ENCODE assay signal across 26 mouse cellular contexts in the genomic region with DNA sequence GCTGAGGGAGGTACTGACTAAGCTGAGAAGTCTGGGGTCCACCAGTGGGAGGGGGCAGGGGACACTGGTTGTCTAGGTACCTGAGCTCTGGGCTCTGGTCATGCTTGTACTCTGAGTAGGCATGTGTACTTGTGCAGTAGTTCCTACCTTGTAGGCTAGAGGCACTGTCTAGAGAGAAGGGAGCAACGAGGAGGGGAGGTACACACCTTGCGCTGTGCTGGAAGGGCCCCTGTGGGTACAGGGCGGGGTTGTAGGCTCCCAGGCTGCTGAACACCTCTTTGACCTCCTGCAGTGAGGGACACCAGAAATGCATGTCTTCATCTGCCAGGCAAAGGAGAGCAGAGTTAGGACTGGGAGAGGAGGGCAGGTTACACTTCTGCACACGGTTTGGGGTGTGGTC. TPM values are rescaled to one million over a fixed set of nuclear protein-coding genes. Genes with fewer than 3 reads are reported as not detected.
A peak's percentile ranks its signal among the peaks of the same experiment; 100 is the strongest.
DNase-seq lines count a peak whose midpoint lies in the region; ATAC-seq lines count a peak whose summit lies in the region.
"Had no signal": no experiment of that assay in that cellular context is flagged by ENCODE, and none has a peak within 500 bp of the region (broad histone marks: within the 10 kb centered on the region; RNA-seq: fewer than 3 reads in every experiment).

No protein-coding gene starts in this region.

- no peaks in the 10 kb centered on the region for H3K9me3 ChIP-seq in lung, embryonic 16.5 days (ENCODE audit: control insufficient read depth, low read length)
- no peaks in the 10 kb centered on the region for H3K9me3 ChIP-seq in intestine, embryonic 14.5 days (ENCODE audit: control insufficient read depth, low read length)
- no peaks in the 10 kb centered on the region for H3K9me3 ChIP-seq in stomach, embryonic 15.5 days
- H3K9me3 ChIP-seq: hindbrain, embryonic 13.5 days; liver, embryonic 12.5 days; neural tube, embryonic 15.5 days had no signal

- ATAC-seq in lung, embryonic 16.5 days (ENCODE audit: low read depth), result peak; percentile 29
- ATAC-seq in intestine, embryonic 14.5 days (replicated peaks; ENCODE audit: low FRiP score, low TSS enrichment, low read depth), result peak; percentile 37; the same call in 1 of the 2 replicates
- peak; percentile 52 for ATAC-seq in stomach, embryonic 15.5 days (ENCODE audit: insufficient read depth, low FRiP score, low read depth)
- ATAC-seq: forebrain, embryonic 14.5 days; liver, embryonic 12.5 days; liver, postnatal 0 days; Patski had no signal

- WGBS in lung, embryonic 16.5 days, result 55% methylated on average over 4 of the region's 4 CpGs
- 56% methylated on average over 4 of the region's 4 CpGs for WGBS in intestine, embryonic 14.5 days
- 60% methylated on average over 4 of the region's 4 CpGs for whole genome bisulfite sequencing in stomach, embryonic 15.5 days

- no peak overlapping the region for H3K4me2 ChIP-seq in lung, embryonic 16.5 days (ENCODE audit: low read depth, low read length)
- H3K4me2 ChIP-seq in intestine, embryonic 14.5 days (ENCODE audit: low read length), result no peak overlapping the region
- H3K4me2 ChIP-seq in stomach, embryonic 15.5 days, result no peak overlapping the region
- H3K4me2 ChIP-seq: heart, embryonic 11.5 days; hindbrain, embryonic 13.5 days; liver, embryonic 12.5 days; neural tube, embryonic 15.5 days had no signal

- H3K36me3 ChIP-seq in lung, embryonic 16.5 days (ENCODE audit: control insufficient read depth, insufficient read depth, low read length), result no peaks in the 10 kb centered on the region
- H3K36me3 ChIP-seq in intestine, embryonic 14.5 days (ENCODE audit: control insufficient read depth, insufficient read depth, low read length), result no peaks in the 10 kb centered on the region
- H3K36me3 ChIP-seq in stomach, embryonic 15.5 days, result no peaks in the 10 kb centered on the region
- H3K36me3 ChIP-seq: hindbrain, embryonic 13.5 days; liver, embryonic 12.5 days; neural tube, embryonic 15.5 days had no signal

- no peak overlapping the region for H3K9ac ChIP-seq in lung, embryonic 16.5 days (ENCODE audit: low read length)
- no peak overlapping the region for H3K9ac ChIP-seq in intestine, embryonic 14.5 days (ENCODE audit: low read length)
- H3K9ac ChIP-seq in stomach, embryonic 15.5 days, result no peak overlapping the region
- H3K9ac ChIP-seq: hindbrain, embryonic 13.5 days; liver, embryonic 12.5 days; liver, postnatal 0 days; neural tube, embryonic 15.5 days had no signal

- no peak for DNase-seq in lung, postnatal 14 days
- peak; percentile 33 for DNase-seq in ES-CJ7 (ENCODE audit: low read depth, low spot score)
- DNase-seq in intestine, embryonic 14.5 days (ENCODE audit: low spot score), result no peak
- no peak for DNase-seq in embryo, embryonic 10.5 days (ENCODE audit: low spot score)
- DNase-seq in ovary, postnatal 10 days (ENCODE audit: low spot score), result no peak
- DNase-seq: adrenal gland, postnatal 14 days; cerebellum, adult 11-12 months; cerebellum, adult 9-11 months; gastrocnemius, postnatal 25 days; heart, adult 18-20 months; heart, postnatal 4 days; kidney, adult 2 months; kidney, postnatal 36 days; left cerebral cortex, postnatal 4 days; liver, postnatal 0 days; midbrain, embryonic 14.5 days; spleen, adult 18-20 months; thymus, postnatal 36 days had no signal

- H3K27ac ChIP-seq in lung, embryonic 16.5 days (ENCODE audit: low read length), result no peak overlapping the region
- no peak overlapping the region for H3K27ac ChIP-seq in intestine, embryonic 14.5 days (ENCODE audit: low read depth)
- H3K27ac ChIP-seq in stomach, embryonic 15.5 days, result peak overlapping the region; percentile 7; the same call in 1 of the 2 replicates
- H3K27ac ChIP-seq: hindbrain, embryonic 13.5 days; liver, embryonic 12.5 days; neural tube, embryonic 15.5 days had no signal

- H3K4me1 ChIP-seq in lung, embryonic 16.5 days (replicated peaks; ENCODE audit: control insufficient read depth, insufficient read depth, low read length), result peaks cover 21% of the 10 kb centered on the region
- peaks cover 4% of the 10 kb centered on the region; the same call in 1 of the 2 replicates for H3K4me1 ChIP-seq in intestine, embryonic 14.5 days (replicated peaks; ENCODE audit: control insufficient read depth, insufficient read depth, low read length)
- H3K4me1 ChIP-seq in stomach, embryonic 15.5 days, result peaks cover 21% of the 10 kb centered on the region; the same call in 1 of the 2 replicates
- H3K4me1 ChIP-seq: liver, embryonic 12.5 days had no signal

- H3K4me3 ChIP-seq in lung, embryonic 16.5 days (ENCODE audit: low read length), result no peak overlapping the region
- H3K4me3 ChIP-seq in intestine, embryonic 14.5 days (ENCODE audit: low read depth, low read length), result no peak overlapping the region
- no peak overlapping the region for H3K4me3 ChIP-seq in stomach, embryonic 15.5 days (replicated peaks)
- H3K4me3 ChIP-seq: hindbrain, embryonic 13.5 days; liver, embryonic 12.5 days; neural tube, embryonic 15.5 days had no signal

- no peaks in the 10 kb centered on the region for H3K27me3 ChIP-seq in lung, embryonic 16.5 days (ENCODE audit: control insufficient read depth, insufficient read depth, low read depth, low read length)
- H3K27me3 ChIP-seq in intestine, embryonic 14.5 days (replicated peaks; ENCODE audit: control insufficient read depth, insufficient read depth, low read length), result no peaks in the 10 kb centered on the region
- H3K27me3 ChIP-seq in stomach, embryonic 15.5 days (replicated peaks), result no peaks in the 10 kb centered on the region
- H3K27me3 ChIP-seq: liver, embryonic 12.5 days; neural tube, embryonic 15.5 days had no signal

RNA-seq across cellular contexts. Expression of gene Sema4c, which starts 50.1 kb away (rescaled TPM):
- polyA plus RNA-seq in lung, embryonic 16.5 days (2015; fragmentation: Nextera tagmentation; extraction: Ambion mirVana), result 14.4 and 14.8 TPM in 2 replicates
- polyA plus RNA-seq in intestine, embryonic 14.5 days (2014; fragmentation: Nextera tagmentation; extraction: Ambion mirVana), result 2.8 and 2.9 TPM in 2 replicates
- polyA plus RNA-seq in stomach, embryonic 15.5 days (2015; fragmentation: Nextera tagmentation; extraction: Ambion mirVana), result 13.6 and 15.0 TPM in 2 replicates
